35 mouse cellular contexts compared by ENCODE assay signal in the genomic region with DNA sequence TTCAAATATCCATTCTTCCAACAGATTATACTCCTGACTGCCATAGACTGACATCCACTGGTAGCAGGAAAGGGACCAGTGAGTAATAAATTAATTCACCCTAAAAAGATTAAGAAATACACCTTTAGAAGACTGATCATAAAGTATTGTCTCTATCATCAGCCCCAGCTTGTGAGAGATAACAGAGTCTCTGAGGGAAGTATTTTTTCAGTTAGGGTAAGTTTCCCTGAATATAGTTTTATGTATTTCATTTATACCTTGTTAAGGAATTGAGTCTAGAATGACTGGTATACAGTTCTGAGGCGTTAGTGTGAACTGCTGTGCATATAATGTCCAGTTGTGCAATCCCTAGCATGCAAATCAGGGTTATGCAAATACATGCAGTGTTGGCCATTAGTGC.
"Had no signal": no experiment of that assay in that cellular context is flagged by ENCODE, and none has a peak within 500 bp of the region (broad histone marks: within the 10 kb centered on the region; RNA-seq: fewer than 3 reads in every experiment).

No protein-coding gene starts in this region.

- H3K4me2 ChIP-seq: heart, embryonic 12.5 days; heart, embryonic 13.5 days; heart, embryonic 15.5 days; hindbrain, embryonic 12.5 days; hindbrain, embryonic 13.5 days; hindbrain, embryonic 14.5 days; hindbrain, embryonic 15.5 days; intestine, embryonic 15.5 days; kidney, embryonic 15.5 days had no signal

- H3K4me3 ChIP-seq: heart, embryonic 10.5 days; heart, embryonic 12.5 days; heart, embryonic 13.5 days; heart, embryonic 15.5 days; hindbrain, embryonic 10.5 days; hindbrain, embryonic 12.5 days; hindbrain, embryonic 13.5 days; hindbrain, embryonic 15.5 days; intestine, embryonic 15.5 days; kidney, embryonic 15.5 days; layer of hippocampus, adult 2 months; left cerebral cortex, adult 2 months had no signal

- H3K27me3 ChIP-seq: heart, embryonic 12.5 days; heart, embryonic 13.5 days; heart, embryonic 15.5 days; hindbrain, embryonic 12.5 days; hindbrain, embryonic 13.5 days; hindbrain, embryonic 15.5 days; intestine, embryonic 15.5 days; kidney, embryonic 15.5 days had no signal

- H3K9ac ChIP-seq: heart, embryonic 12.5 days; heart, embryonic 13.5 days; heart, embryonic 15.5 days; hindbrain, embryonic 12.5 days; hindbrain, embryonic 13.5 days; hindbrain, embryonic 14.5 days; hindbrain, embryonic 15.5 days; intestine, embryonic 15.5 days; kidney, embryonic 15.5 days had no signal

- ATAC-seq: hindbrain, embryonic 16.5 days; hindbrain, postnatal 0 days; inflammation-experienced regulatory T-cells, adult 6 months; intestine, embryonic 15.5 days; intestine, embryonic 16.5 days; intestine, postnatal 0 days had no signal

- H3K4me1 ChIP-seq: heart, embryonic 10.5 days; heart, embryonic 12.5 days; heart, embryonic 13.5 days; heart, embryonic 15.5 days; hindbrain, embryonic 10.5 days; hindbrain, embryonic 12.5 days; hindbrain, embryonic 13.5 days; hindbrain, embryonic 15.5 days; intestine, embryonic 15.5 days; kidney, embryonic 15.5 days had no signal

- H3K9me3 ChIP-seq: heart, embryonic 10.5 days; heart, embryonic 12.5 days; heart, embryonic 15.5 days; hindbrain, embryonic 10.5 days; hindbrain, embryonic 12.5 days; hindbrain, embryonic 13.5 days; hindbrain, embryonic 15.5 days; intestine, embryonic 15.5 days; kidney, embryonic 15.5 days had no signal

- H3K27ac ChIP-seq: heart, embryonic 10.5 days; heart, embryonic 13.5 days; heart, embryonic 15.5 days; hindbrain, embryonic 10.5 days; hindbrain, embryonic 12.5 days; hindbrain, embryonic 13.5 days; hindbrain, embryonic 14.5 days; hindbrain, embryonic 15.5 days; hindbrain, postnatal 0 days; intestine, embryonic 15.5 days; kidney, embryonic 15.5 days; kidney, postnatal 0 days; layer of hippocampus, adult 2 months; left cerebral cortex, adult 2 months had no signal

- H3K36me3 ChIP-seq: heart, embryonic 10.5 days; heart, embryonic 12.5 days; heart, embryonic 13.5 days; heart, embryonic 15.5 days; hindbrain, embryonic 10.5 days; hindbrain, embryonic 12.5 days; hindbrain, embryonic 13.5 days; hindbrain, embryonic 15.5 days; intestine, embryonic 15.5 days; kidney, embryonic 15.5 days had no signal

- DNase-seq: heart, postnatal 10 days; heart, postnatal 14 days; heart, postnatal 36 days; heart, postnatal 4 days; kidney, adult 11 months; kidney, adult 18-20 months; kidney, adult 2 months; kidney, adult 8-10 months; kidney, adult 9 months; kidney, postnatal 10 days; kidney, postnatal 14 days; kidney, postnatal 25 days; kidney, postnatal 36 days; kidney, postnatal 4 days; layer of hippocampus, adult 9-11 months; layer of hippocampus, postnatal 36 days had no signal
